Mouse (Mus musculus) frontal cortex, adult (tissue): ENCODE measurements around the gene Zfp988.
"Not testable (repeated sequence)": the region's sequence is repeated elsewhere in the genome, so short reads cannot be mapped to it uniquely, and the experiment has no call there.

Source experiments
- ATAC-seq: cut with Nextera tagmentation; 2 replicates; pipeline ENCODE4 v1.9.2; 2017; ENCODE audit warnings: mild to moderate bottlenecking, moderate library complexity, mixed read lengths; ENCODE audit not compliant: low TSS enrichment

Gene Zfp988

GRCm38 (mm10) chr4:147305436-147305835, at the start of gene Zfp988:
Gene Zfp988, plus strand, starts transcription at chr4:147305674.
- not testable (repeated sequence) for ATAC-seq

- ATAC-seq: not testable (repeated sequence)
These were observed 42.8 kb upstream of the Zfp988 start for GRCm38 (mm10) chr4:147262708-147263107.

GRCm38 (mm10) chr4:147267302-147267701, 38.2 kb upstream of the Zfp988 start:
- ATAC-seq: not testable (repeated sequence)

GRCm38 (mm10) chr4:147268735-147269134, 36.7 kb upstream of the Zfp988 start:
- ATAC-seq: not testable (repeated sequence)

- not testable (repeated sequence) for ATAC-seq
These were observed 35.4 kb upstream of the Zfp988 start for GRCm38 (mm10) chr4:147270026-147270425.

GRCm38 (mm10) chr4:147271601-147272000, 33.9 kb upstream of the Zfp988 start:
- not testable (repeated sequence) for ATAC-seq

- ATAC-seq: not testable (repeated sequence)
These were observed 30.3 kb upstream of the Zfp988 start for GRCm38 (mm10) chr4:147275021-147275772.

- ATAC-seq: not testable (repeated sequence)
These were observed 29.7 kb upstream of the Zfp988 start for GRCm38 (mm10) chr4:147275773-147276140.

- not testable (repeated sequence) for ATAC-seq
These were observed 25.1 kb upstream of the Zfp988 start for GRCm38 (mm10) chr4:147280406-147280805.

- ATAC-seq: not testable (repeated sequence)
These were observed 6.9 kb upstream of the Zfp988 start for GRCm38 (mm10) chr4:147298585-147298984.

- ATAC-seq: not testable (repeated sequence)
These were observed 3.1 kb upstream of the Zfp988 start for GRCm38 (mm10) chr4:147302375-147302774.

- not testable (repeated sequence) for ATAC-seq
These were observed 29.7 kb downstream of the Zfp988 start for GRCm38 (mm10) chr4:147335036-147335690.

GRCm38 (mm10) chr4:147335691-147336367, 30.4 kb downstream of the Zfp988 start:
- ATAC-seq: not testable (repeated sequence)

- ATAC-seq: not testable (repeated sequence)
These were observed 31.1 kb downstream of the Zfp988 start for GRCm38 (mm10) chr4:147336368-147337195.

GRCm38 (mm10) chr4:147337520-147337919, 32.0 kb downstream of the Zfp988 start:
- not testable (repeated sequence) for ATAC-seq

- ATAC-seq: no peak
These were observed 32.6 kb downstream of the Zfp988 start for GRCm38 (mm10) chr4:147338032-147338610.

- not testable (repeated sequence) for ATAC-seq
These were observed 33.2 kb downstream of the Zfp988 start for GRCm38 (mm10) chr4:147338706-147339105.

- ATAC-seq: not testable (repeated sequence)
These were observed 34.2 kb downstream of the Zfp988 start for GRCm38 (mm10) chr4:147339601-147340219.

GRCm38 (mm10) chr4:147340236-147340635, 34.8 kb downstream of the Zfp988 start:
- ATAC-seq: not testable (repeated sequence)

- not testable (repeated sequence) for ATAC-seq
These were observed 35.4 kb downstream of the Zfp988 start for GRCm38 (mm10) chr4:147340876-147341275.
